Mouse (Mus musculus) layer of hippocampus, adult 18-20 months (tissue): ENCODE data around the gene Map2k3. TPM values are rescaled to one million over a fixed set of nuclear protein-coding genes. Genes with fewer than 3 reads are reported as not detected.

Experiments
- DNase-seq, 2 experiments: peaks; one replicate each; pipeline ENCODE4 v3.0.0; 2022; ENCODE audit warnings: low spot score in 2 of 2
- total RNA-seq, 2 experiments: library from RNA; stranded (reverse); gene quantifications; 2 replicates each; pipeline ENCODE4 v1.2.3; 2021

Map2k3 gene
- total RNA-seq, 2 experiments from 2014 or later = 12.0 to 12.8 TPM

DNA sequence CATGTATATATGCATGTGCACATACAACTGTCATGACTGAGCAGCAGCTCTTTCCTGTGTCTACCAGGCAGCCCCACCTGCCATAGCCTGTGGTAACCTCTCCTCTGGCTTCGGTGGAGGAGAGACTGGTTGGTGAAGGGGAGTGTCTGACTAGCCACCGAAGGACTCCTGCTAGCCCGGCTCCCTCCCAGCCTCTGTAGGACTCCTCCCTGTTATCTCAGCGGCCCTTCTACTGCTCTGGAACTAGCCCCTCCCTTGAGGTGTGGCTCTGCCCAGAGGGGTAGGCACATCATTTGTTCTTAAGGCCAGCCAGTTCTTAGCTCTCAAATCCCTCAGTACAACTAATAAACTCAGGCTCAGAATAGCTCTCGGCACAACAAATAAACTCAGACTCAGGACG is 7.3 kb upstream of the Map2k3 start:
- DNase-seq = no peak

DNA sequence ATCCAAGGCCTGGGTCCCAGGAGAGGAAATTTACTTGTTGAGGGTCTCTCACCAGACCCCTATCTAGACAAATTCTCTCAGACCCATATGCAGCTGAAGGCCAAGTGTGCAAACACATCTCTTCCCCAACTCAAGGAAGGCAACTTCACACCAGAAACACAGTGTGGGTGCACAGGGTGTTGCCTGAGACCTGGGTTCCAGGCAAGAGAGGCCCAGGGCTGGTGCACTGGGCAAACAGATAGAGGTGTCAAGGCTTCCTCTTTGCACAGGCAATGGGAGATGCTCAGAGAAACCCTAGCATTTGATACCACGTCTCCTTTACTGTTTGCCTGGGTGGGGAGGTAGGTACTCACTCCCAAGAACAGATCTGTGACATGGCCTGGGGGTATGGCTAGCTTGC is 6.9 kb upstream of the Map2k3 start:
- no peak for DNase-seq

DNA sequence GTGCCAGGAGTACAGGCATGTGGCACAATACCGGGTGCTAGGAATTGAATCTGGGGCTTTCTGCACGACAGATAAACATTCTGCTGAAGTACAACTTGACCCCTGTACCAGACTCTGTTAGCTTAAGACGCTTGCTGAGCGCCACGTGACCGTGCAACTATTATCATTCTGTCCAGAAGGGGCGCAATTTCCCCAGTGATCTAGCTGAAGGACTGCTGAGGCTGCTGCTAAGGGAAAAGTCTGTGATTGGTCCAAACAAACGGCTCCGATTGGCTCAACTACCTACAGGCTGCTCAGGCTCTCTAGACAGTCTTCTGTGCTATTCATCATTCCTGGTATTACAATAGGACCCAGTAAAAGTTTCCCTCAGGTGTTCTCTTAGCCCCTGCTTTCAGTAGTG is 4.6 kb upstream of the Map2k3 start:
- peak; percentile 85 to 95 for DNase-seq

DNA sequence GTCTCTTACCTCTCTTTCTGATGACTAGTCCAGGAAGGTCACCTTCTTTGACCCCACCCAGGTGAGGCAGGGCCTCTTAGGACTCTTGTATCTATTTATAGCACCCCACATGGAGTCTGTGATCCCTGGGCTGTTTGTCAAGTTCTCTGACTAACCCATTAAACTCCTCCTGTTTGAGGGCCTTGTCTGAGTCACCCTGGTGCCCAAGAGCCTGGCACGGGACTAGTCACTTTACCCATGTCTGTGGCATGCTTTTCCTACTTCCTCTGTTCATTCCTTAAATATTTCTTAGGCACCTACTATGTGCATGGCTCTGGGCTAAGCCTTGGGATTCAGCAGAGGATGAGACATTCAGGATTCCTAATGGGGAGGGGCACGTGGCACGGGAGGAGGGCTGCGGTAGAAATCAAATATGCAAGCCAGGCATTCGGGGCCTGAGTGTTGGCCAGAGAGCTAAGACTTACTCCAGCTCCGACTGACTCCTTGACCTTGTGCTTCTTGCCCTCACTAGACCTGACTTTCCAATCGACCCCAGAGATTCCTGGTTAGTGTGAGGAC is 1.0 kb upstream of the Map2k3 start:
- no peak for DNase-seq

DNA sequence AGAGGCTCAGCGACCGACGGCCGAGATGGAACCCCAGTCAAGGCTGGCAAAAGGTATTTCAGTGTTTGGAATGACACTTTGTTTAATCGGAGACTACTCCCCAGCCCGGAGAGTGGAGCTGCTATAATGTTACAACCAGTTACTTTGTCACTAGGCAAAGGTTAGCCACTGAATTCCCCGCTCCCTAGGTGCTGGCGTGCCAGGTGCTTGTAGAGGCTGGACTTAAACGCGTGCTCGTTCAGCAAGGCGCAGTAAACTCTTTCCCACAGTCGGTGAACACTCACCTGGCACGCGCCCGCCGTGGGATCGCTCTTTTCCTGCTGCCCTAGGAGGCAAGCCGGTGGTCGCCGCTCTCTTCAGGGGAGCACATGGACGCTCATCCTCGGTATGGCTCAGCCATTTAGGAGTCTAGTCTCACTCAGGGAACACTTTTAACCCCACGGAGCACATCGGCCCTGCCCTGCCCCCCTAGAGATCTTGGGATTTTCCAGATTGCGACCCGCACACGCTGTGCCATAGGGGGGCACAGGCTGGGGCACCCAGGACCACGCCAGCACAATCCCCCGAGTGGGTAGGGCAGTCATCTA is 458 bp upstream of the Map2k3 start:
- DNase-seq = no peak

DNA sequence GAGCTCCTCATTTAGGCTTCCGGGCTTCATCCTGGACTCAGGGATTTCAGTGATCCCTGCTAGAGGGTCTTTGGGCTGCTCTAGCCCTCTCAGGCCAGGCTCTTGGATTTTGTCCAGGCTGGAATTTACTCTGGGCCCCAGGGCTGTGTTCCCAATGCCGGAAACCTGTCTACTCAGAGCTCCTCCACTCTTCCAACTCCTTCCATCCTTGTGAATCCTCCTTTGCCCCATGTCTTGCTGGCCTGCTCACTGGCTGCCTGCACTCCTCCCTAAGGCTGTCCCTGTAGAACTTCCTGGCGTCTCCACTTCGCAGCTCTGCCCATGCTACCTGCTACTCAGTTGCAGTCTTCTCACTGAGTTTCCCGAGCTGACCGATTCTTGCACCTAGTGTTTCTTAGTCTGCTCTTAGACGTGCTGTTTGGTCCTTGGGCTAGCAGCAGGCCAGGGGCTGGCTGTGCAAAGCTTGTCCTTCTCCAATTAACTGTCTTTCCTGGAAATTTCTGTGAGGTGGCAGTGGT is 729 bp downstream of the Map2k3 start:
- DNase-seq = no peak

DNA sequence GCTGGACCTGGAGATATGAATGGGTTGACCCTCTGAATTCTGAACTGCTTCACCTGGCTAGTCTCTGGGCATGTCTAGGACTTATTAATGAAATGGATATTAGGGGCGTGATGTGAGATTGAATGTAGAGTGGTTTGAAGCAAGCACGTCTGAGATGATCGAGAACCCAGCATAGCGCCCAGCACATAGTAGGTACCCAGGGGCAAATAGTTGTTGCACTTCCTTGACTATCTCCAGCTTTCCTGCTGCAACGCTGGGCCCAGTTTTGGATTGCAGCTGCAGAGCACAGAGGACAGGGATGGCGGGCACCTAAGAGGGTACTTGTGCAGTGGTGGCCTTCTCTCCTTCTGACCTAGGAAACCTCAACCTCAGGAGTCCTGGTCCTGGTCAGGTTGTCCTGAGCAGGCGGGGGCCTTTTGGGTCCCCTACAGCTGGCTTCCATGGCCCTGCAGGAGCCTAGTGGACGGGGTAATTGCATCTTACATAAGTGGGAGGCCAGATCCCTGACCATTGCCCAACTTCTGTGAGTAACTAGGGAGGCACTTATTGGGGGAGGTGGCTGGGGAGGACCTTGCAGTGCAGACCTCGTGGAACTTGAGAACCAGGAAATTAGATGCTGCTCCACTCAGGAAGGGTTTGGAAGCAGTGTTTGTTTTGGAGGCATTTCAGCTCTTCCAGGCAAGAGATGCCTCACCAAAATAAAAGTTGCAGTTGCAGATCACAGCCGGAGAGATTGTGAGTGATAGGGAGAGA is 1.5 kb downstream of the Map2k3 start:
- no peak for DNase-seq

DNA sequence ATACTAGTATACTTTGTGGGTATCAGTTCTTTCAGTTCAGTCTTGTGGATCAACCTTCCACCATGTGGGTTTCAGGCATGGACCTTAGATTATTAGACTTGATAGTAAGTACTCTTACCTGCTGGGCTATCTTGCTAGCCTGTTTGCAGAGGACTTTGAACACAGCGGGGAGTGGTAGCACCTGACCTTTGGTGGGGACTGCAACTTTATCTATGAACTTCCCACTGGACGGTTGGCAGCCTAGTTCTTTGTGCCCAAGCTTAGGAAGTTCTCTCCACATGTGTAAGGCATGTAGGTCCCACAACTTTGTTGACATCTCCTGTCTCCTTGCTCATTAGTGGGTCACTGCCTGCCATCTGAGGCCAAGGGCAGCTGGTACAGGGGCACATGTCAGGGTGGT is 3.0 kb downstream of the Map2k3 start:
- no peak for DNase-seq

DNA sequence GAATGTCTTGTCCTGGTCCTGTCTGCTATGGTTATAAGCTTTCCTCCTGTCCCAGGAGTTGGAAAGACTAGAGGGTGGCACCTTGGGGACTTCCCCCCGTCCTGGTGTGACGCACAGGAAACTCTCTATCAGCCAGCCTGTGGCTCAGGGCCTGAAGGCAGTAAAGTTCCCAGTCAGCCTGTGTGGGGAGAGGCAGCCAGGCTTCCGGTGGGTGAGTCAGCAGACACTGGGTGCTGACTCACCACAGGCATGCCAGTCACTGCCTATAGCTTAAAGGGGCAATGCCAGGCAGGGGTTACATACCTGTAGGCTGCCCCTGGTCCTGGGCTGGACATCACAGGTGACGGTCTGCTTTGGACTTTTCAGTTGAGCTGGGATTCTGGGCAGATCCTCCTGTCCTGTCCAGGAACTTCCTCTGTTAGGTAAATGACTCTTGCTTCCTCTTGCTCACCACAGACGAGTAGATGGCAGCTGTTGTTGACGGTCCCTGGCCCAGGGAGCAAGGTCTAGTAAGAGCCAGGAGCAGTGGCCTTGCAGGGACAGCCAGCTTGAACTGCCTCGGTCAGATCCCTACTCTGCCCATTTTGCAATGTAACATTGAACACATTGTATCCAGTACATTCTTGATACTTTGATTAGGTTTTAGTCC is 3.6 kb downstream of the Map2k3 start:
- DNase-seq = peak; percentile 36 to 56

DNA sequence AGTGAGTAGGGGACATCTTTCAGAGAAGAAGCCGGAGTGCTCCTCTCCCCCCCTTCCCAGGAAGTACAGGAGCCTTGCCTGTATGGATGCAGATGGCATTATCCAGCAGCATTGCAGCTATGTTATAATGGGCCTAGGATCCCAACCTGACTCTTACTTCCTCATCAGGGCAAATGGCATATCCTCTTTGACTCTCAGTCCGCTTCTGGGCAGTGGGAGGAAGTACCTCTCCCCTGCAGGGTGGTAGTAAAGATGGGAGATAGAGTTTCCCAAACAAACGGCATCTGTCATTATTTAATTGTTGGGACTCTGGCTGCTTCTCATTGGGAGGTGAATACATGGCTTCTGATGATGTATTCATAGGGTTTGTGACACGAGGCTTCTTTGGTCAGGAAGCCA is 4.1 kb downstream of the Map2k3 start:
- DNase-seq = no peak

DNA sequence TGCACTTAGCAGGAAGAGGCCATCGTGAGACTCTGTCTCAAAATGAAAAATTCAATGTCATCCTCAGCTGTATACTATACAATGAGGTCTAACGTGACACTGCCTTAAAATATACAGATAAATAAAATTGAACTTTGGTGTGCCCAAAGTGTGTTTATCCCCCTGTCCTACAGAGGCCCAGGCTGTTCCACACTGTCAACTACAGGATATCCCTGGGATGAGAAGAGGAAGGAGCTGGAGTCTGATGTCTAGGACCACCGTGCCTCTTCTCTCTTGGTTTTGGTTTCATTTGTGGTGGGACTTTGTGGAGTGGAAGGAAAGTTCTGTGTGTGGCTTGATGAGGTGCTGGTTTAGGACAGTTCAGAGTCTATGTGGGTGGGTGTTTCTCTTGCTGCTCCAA is 5.8 kb downstream of the Map2k3 start:
- no peak for DNase-seq

DNA sequence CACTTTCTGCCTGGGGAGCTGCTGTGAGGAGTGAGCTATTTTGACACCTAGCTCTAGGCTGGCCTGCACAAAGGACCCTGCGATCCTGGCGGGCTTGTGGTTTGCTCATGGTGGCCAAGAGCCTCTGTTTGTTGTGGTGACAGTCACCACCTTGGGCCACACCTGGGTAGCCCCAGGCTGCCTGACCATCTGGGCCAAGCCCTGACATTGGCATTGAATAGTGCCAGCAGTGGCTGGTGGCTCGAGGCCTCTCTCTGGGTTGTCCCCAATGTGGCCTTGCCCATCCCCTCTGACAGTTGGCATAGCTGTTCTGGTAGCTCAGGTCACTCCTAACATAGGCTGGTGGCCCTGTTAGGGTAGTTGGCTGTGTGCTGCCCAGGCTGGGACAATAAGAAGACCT is 7.7 kb downstream of the Map2k3 start:
- DNase-seq = no peak

DNA sequence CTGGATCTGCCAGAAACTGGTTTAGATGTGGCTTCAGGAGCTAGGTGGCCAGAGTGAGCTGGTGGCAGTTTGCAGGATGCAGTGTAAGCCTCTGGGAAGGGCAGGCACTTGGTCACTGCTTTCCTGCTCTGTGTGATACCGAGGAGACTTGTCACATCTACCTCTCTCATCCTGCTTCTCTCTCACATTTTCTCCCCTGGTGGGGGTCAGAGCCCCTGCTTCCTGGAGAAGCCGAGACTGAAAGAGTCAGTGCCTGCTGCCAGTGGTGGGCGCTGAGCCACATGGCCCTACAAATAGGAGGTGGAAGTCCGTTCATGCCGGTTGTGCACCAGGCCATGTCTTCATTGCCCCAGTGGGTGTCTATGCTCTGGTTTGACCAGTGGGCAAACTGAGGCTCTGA is 8.7 kb downstream of the Map2k3 start:
- DNase-seq = no peak

DNA sequence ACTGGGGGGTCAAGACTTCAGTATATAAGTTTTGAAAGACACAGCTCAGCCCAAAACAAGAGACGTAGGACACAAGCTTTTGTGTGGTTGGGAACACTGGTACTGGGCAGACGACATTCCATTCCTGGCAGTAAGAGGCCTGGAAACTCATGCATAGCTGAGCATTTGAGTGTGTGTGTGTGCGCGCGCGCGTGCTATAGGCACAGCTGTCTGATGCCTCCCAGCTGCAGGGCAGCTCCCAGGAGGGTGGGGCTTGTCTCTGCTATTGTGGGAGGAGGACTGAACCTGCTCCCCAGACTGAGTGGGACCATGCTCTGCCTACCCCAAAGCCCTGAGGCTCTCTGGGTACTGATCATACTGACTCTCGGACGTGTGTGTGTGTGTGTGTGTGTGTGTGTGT is 9.5 kb downstream of the Map2k3 start:
- DNase-seq = no peak

DNA sequence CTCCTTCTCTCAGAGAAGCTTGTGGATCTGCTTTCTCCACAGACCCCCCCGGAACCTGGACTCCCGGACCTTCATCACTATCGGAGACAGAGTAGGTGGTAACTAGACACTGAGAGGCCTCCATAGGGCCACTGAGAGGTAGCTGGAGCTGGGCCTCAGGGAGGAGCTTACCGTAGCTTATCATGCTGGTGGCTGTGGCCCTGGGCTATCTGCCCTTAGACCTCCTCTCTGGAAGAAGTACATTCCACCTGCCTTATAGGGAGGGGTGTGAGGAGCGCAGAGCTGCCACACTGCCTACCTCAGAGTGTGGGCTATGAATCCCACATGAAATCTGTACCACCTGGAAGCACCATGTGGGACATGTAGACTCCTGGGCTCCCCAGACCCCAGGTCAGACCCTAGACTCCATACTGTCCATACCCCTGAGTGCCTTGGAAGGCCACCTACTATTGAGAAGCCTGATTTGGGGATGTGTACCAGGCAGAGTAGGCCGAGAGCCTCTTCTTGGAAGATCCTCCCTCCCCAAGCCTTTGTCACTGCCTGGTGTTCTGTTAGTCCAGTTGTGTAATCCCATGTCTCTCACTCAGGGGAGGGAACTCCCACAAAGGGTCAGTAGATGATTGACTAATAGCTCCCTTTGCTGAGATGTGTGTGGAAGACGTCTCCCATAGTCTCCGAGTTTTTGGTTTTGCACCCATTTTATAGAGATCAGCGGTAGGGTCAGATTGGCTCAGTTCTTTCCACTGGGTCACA is 10.6 kb downstream of the Map2k3 start:
- no peak for DNase-seq

DNA sequence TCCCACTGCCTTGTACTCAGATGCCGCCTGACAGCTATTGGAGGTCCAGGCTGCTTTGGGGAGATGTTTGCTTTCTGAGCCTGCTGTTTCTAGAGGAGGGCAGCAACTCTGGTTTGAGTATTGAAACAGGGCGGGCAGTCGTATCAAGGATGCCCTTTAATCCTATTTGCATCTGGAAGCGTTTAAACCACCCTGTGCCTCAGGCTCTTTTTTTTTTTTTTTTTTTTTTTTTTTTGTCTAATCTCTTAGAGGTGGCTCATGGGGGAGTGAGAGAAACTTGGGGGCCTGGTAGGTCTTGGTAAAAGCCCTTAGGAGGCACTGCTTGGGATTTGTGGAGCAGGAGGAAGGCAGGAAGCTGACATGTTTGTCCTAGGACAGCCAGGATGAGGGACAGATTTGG is 13.2 kb downstream of the Map2k3 start:
- DNase-seq = no peak

DNA sequence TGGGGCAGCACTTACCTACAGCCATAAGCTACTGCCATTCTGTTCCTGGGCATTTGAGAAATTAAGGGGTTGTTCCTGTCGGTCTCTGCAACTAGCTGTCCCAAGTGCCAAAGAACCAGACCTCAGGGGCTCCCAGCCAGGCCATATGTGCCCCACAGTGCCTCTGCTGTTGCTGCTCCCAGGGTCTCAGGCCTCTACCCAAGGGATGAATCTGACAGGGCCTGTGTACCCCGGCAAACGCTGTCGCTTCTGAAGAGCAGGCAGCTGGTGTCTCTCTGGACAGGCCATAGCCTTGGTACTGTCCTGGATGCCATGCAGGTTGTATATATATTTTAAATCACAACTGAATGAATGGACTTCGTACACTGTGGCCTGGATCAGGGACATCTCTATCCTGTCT is 20.1 kb downstream of the Map2k3 start:
- DNase-seq = no peak

DNA sequence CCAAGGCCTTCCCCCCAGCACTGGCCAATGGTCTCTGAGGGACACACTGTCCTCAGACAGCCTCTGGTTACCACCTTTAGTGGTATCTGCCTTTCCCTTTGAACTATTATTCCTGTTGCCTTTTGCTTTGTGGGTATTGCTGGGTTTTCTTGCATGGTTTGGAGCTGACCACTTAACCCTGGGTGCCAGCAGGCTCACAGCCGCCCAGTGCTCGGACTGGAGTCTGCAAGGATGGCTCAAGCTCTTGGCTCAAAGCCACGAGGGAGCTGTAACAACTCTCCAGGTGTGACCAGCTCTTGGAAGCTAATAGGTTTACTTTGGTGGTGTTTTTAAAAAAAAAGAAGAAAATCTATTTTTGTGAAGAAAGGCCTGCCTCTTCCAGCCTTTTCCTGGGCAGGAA is 20.5 kb downstream of the Map2k3 start:
- no peak for DNase-seq

DNA sequence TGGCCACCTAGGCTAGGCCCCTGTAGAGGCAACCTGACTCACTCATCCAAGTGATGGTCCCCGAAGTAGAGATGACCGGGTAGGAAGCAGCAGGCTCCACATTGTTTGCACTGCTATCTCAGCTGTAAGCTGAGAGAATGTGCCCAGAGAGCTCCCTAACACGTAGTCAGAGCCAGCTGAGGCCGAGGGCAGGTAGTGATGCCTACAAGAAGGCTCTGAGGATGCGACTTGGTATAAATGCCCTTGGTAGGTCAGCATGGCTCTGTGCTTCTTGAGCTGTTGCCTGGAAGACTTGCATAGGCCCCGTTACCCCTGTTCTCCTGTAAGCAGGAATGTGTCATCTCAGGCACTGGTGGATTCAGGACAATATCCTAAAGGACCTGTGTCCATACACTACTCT is 21.2 kb downstream of the Map2k3 start:
- DNase-seq = no peak

DNA sequence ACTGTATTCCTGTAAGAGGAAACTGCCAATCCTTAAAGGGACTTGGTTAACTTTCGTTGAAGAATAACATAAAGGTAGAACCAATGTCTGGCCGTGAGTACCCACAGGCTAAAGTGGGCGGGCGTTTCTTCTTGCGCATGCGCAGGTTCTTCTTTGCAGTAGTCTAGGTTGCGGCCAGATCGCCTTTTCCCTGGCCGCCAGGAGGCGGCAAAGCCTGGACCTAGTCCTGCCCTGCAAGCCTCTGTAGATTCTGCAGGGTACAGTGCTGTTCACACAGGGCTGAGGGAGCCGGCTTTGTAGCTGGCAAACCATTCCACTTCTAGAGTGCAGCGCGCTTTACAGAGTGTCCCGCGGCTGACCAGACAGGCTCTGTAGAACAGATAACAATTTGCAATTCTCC is 22.0 kb downstream of the Map2k3 start:
- DNase-seq = peak; percentile 64 to 92

DNA sequence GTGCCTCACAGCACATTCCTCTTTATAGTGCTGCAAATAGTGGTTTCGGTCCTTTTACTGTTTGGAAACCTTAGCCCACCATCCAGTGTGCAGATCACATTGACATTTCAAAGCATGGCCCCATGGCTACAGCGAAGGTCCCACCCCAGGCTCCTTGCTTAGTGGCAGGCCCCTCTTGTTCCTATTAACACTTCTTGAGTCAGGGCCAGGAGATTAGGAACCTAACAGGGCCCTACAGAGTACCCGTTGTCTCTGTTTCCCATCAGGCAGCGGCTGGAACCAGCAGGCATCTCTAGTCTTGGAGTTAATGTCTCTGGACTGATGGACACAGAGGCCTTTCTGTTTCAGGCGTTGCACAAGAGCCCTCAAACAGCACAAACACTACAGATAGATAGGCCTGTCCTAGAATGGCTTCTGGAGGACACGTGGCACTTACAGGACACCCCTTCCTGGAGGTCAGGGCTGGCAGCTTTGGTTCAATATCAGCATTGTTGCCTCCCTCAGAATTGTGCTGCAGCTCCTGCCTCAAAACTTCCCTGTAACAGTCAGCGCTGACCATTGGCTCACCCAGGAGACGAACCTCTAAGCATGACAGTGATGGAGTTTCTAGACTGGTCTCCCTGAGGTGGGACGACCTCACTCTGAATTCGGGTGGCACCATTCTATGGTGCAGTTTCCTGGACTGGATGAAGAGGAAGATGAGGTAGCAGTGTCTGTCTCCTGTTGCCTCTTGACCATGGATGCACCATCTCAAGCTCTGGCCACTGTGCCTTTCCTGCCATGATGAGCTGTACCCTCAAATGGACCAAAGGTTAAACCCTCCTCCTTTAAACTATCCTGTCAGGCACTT is 22.6 kb downstream of the Map2k3 start:
- no peak for DNase-seq
